Mouse (Mus musculus) heart, embryonic 13.5 days (tissue): ENCODE measurements around the gene Idh1. TPM values are rescaled to one million over a fixed set of nuclear protein-coding genes. Genes with fewer than 3 reads are reported as not detected.

Experiments
- ATAC-seq: fragments of 200-750 bp; cut with Nextera tagmentation; 2 replicates; pipeline ENCODE4 v1.8.0; 2017; ENCODE audit warnings: moderate TSS enrichment; ENCODE audit not compliant: insufficient number of reproducible peaks, low FRiP score, low TSS enrichment; ENCODE audit errors: extremely low read depth
- H3K27ac ChIP-seq: fragments of 300-500 bp; sonication (generic); replicated peaks from 2 replicates; pipeline ENCODE4 v1.5.1; 2015; ENCODE audit warnings: moderate library complexity, mild to moderate bottlenecking, inconsistent platforms
- H3K27me3 ChIP-seq: fragments of 300-500 bp; sonication (generic); replicated peaks from 2 replicates; pipeline ENCODE4 v1.6.1; 2015; ENCODE audit warnings: mild to moderate bottlenecking, inconsistent platforms
- H3K36me3 ChIP-seq: fragments of 300-500 bp; sonication (generic); 2 replicates; pipeline ENCODE4 v1.6.1; 2015; ENCODE audit warnings: mild to moderate bottlenecking, inconsistent platforms
- H3K4me1 ChIP-seq: fragments of 300-500 bp; sonication (generic); 2 replicates; pipeline ENCODE4 v1.6.1; 2015; ENCODE audit warnings: inconsistent platforms
- H3K4me2 ChIP-seq: fragments of 300-500 bp; sonication (generic); 2 replicates; pipeline ENCODE4 v1.6.1; 2015; ENCODE audit warnings: inconsistent platforms, mild to moderate bottlenecking, moderate library complexity
- H3K4me3 ChIP-seq: fragments of 300-500 bp; sonication (generic); 2 replicates; pipeline ENCODE4 v1.5.1; 2015; ENCODE audit warnings: moderate library complexity, mild to moderate bottlenecking, inconsistent platforms
- H3K9ac ChIP-seq: fragments of 300-500 bp; sonication (generic); 2 replicates; pipeline ENCODE4 v1.6.1; 2015; ENCODE audit warnings: inconsistent platforms, mild to moderate bottlenecking, moderate library complexity
- H3K9me3 ChIP-seq: fragments of 300-500 bp; sonication (generic); 2 replicates; pipeline ENCODE4 v1.6.1; 2016; ENCODE audit warnings: inconsistent platforms
- WGBS: fragments of 180-500 bp; shearing (Covaris S2); methylation state at CpG from one replicate; pipeline ENCODE4 v1.1.7; 2015; ENCODE audit warnings: mixed read lengths; 5-methylcytosine and 5-hydroxymethylcytosine counted together
- polyA plus RNA-seq: library from polyadenylated mRNA; unstranded; fragments of >200 nt; fragmentation: Nextera tagmentation; extraction: Ambion mirVana; gene quantifications from 2 replicates; pipeline ENCODE4 v1.2.1, GENCODE M21; 2015

Gene Idh1
- polyA plus RNA-seq, 1 experiment from 2014 or later, result 62.0 TPM

- Histone ChIP-seq H3K27ac (no peak overlapping the region), H3K4me2 (peak overlapping the region; percentile 57), H3K9ac (peak overlapping the region; percentile 56; the same call in 1 of the 2 replicates), H3K36me3 (no peaks in the 10 kb centered on the region), H3K4me1 (no peaks in the 10 kb centered on the region), H3K4me3 (peak overlapping the region; percentile 33), H3K27me3 (no peaks in the 10 kb centered on the region), H3K9me3 (no peaks in the 10 kb centered on the region)
- WGBS, result 12% methylated on average over 8 of the region's 8 CpGs
- no peak for ATAC-seq
Observed at GRCm38 (mm10) chr1:65112031-65112806, 74.1 kb downstream of the Idh1 start.

GRCm38 (mm10) chr1:65109756-65110435 is 76.4 kb downstream of the Idh1 start:
- no peak overlapping the region for H3K9ac ChIP-seq
- H3K4me2 ChIP-seq, result peak overlapping the region; percentile 15; the same call in 1 of the 2 replicates
- H3K4me1 ChIP-seq, result no peaks in the 10 kb centered on the region
- no peaks in the 10 kb centered on the region for H3K36me3 ChIP-seq
- H3K9me3 ChIP-seq, result no peaks in the 10 kb centered on the region
- no peak overlapping the region for H3K27ac ChIP-seq
- H3K27me3 ChIP-seq, result no peaks in the 10 kb centered on the region
- ATAC-seq, result no peak
- 63% methylated on average over 25 of the region's 25 CpGs for WGBS
- no peak overlapping the region for H3K4me3 ChIP-seq

- Histone ChIP-seq H3K27me3 (no peaks in the 10 kb centered on the region), H3K27ac (no peak overlapping the region), H3K4me2 (no peak overlapping the region), H3K36me3 (no peaks in the 10 kb centered on the region), H3K9me3 (no peaks in the 10 kb centered on the region), H3K9ac (no peak overlapping the region), H3K4me3 (no peak overlapping the region), H3K4me1 (no peaks in the 10 kb centered on the region)
- ATAC-seq, result no peak
- 82% methylated on average over 8 of the region's 8 CpGs for WGBS
Observed at GRCm38 (mm10) chr1:65109196-65109595, 77.1 kb downstream of the Idh1 start.

Other genes with a start within 250 kb of the Idh1 start
- 6.4 and 6.9 TPM in 2 replicates for gene Plekhm3, start 229.7 kb downstream of the Idh1 start, polyA plus RNA-seq
- 0.33 and 0.46 TPM in 2 replicates for gene Akr1cl, start 153.7 kb downstream of the Idh1 start, polyA plus RNA-seq
- not detected in 2 replicates for gene Cryge, start 135.4 kb downstream of the Idh1 start, polyA plus RNA-seq
- not detected in 2 replicates for gene Crygd, start 123.0 kb downstream of the Idh1 start, polyA plus RNA-seq
- not detected in 2 replicates for gene Crygc, start 112.8 kb downstream of the Idh1 start, polyA plus RNA-seq
- 0.83 and 1.1 TPM in 2 replicates for gene Crygb, start 104.2 kb downstream of the Idh1 start, polyA plus RNA-seq
- not detected in 2 replicates for gene Cryga, start 83.1 kb downstream of the Idh1 start, polyA plus RNA-seq
- gene Gm28845, start 66.9 kb downstream of the Idh1 start, polyA plus RNA-seq, result not detected in 2 replicates
- gene D630023F18Rik, start 63.3 kb downstream of the Idh1 start, polyA plus RNA-seq, result 0.16 and 0.29 TPM in 2 replicates
- gene Pikfyve, start 183 bp upstream of the Idh1 start, polyA plus RNA-seq, result 5.0 and 5.8 TPM in 2 replicates
- gene Pth2r, start 95.6 kb upstream of the Idh1 start, polyA plus RNA-seq, result not detected in 2 replicates